Mouse (Mus musculus): ENCODE measurements at regions not wholly inside any gene's neighbourhood (a gene's known extent, or its start where the extent isn't known, plus 50 kb on each side); places are given as distances from the start of the nearest gene placed in this dataset.
"Not testable (repeated sequence)": the region's sequence is repeated elsewhere in the genome, so short reads cannot be mapped to it uniquely, and the experiment has no call there.

DNA sequence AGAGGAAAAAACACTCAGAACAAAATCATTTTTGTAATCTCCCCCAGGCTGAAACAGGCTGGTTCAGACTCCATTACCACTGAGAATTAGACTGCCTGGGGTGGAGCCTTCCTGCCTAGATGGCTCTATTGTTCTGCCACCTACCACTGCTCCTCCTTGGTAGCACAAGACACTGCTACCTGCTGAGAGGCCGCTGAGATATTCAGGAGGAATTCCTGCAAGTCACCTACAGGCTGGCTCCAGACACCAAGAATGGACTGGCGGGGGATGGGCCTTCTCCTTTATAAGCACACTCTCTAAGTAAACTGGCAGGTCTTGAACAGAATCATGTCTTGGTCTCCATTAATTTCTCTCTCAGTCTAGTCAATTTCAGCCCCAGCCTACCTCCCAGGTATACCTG lies 3289.4 kb downstream of the Gm37988 start:
- no peak for DNase-seq (ENCODE audit: low spot score)

DNA sequence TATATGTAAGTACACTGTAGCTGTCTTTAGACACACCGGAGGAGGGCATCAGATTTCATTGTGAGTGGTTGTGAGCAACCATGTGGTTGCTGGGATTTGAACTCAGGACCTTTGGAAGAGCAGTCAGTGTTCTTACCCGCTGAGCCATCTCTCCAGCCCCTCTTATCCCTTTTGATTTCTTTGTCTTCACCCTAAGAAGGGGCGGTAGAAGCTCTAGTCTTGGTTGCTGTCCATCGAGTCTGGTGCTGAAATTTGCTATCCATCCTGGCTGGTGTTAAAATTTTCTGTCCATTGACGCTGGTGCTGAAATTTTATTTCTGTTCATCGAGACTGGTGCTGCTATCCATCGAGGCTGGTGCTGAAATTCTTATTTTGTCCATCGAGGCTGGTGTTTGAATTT lies 3290.9 kb upstream of the A830018L16Rik start:
- peak; percentile 26 for DNase-seq (ENCODE audit: low spot score)

DNA sequence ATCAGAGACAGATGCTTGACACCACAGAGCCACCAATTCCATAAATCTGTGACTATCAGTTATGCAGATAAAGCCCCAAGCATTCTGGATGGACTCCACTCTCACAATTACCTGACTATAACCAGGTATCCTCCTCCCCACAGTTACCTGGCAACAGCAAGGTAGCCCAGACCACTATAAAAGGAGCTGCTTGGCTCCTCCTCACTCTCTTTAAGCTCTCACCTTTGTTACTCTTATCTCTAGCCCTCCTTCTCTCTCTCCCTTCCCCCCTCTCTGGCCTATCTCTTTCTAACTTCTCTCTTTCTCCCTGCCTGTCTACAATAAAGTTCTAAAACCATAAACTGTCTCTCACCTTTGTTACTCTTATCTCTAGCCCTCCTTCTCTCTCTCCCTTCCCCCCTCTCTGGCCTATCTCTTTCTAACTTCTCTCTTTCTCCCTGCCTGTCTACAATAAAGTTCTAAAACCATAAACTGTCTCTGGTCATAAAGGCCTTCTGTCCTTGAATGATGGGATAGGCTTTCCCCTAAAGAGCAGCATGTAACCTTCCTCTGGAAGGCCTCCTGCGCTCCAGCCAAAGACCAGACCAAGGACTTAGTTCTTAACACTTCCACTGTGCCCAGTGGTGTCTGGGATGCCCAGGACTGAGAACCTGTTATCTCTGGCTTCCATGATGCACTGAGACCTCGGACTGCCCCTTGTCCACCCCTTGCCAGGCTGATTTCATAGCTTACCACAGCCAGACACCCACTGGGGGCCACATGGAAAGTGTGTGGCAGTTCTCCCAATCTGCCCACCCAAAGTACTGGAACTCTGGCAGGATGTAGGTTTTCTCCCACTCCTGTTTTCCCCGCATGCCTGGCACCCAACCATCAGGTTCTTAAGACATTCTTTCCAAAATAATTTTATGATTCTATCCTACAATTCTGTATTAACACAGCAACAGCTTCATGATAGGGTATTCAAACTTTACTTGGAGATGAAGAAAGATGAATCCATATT lies 3279.2 kb upstream of the A830018L16Rik start:
- not testable (repeated sequence) for DNase-seq (ENCODE audit: low spot score)

DNA sequence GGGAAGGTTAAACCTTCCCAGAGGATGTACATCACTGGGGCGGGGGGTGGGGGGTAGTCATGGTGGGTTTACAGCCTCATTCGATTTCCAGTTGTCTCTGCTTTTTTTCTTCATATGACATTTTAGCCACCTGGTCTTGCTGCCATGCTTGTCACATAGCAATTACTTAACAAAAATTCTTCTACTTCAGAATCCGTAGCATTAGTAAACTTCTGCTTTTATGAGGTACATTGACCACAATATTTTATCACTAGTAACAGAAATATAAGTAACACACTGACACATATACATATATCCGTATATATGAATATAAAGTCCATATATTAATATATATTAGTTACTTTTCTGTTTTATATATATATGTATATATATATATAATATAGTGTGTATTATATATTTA lies 3271.3 kb upstream of the A830018L16Rik start:
- DNase-seq (ENCODE audit: low spot score): no peak

DNA sequence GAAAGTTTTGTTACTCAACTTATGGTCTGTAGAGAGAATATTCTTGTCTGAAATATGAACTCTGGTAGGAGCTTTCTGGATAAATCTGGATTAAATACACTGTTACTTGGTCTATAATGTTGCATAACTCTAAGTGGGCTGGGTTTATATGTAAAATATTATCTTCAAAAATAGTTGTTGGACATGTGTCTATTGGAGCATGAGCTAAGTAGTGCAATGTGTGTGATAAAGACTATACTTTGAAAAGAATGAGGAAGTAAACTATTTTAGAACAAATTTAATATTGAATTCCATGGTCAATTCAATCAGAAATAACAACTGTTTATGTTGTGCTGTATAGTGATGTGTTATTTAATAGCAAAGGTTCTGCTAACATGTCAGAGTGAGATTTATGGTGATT lies 3240.7 kb upstream of the A830018L16Rik start:
- no peak for DNase-seq (ENCODE audit: low spot score)

All from urinary bladder, postnatal 14 days (tissue).